Mouse (Mus musculus) urinary bladder, postnatal 36 days (tissue): Measurements from ENCODE around the gene Ubash3b.

Source experiments
- DNase-seq, 2 experiments: peaks; one replicate each; pipeline ENCODE4 v3.0.0; 2022; ENCODE audit warnings: low spot score in 2 of 2, mixed read lengths in 1 of 2

The Ubash3b gene

DNA sequence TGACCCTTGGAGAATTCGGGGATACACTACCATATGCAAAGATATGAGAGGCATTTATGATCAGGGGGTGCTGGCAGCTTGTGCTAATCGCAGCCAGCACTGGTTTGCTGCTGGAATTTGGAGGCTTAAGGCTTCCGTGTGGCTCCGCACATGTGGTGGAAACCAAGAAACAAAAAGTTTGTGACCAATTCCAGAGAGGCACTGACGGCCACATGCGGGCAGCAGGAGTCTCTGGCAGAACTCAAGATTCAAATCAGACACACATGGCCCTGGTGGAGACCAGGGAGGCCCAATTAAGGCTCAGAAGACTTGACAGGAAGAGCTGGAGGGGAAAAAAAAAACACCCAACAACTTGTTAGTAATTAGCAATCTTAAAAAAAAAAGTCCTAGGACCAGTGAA lies 63.4 kb downstream of the Ubash3b start:
- DNase-seq: no peak

DNA sequence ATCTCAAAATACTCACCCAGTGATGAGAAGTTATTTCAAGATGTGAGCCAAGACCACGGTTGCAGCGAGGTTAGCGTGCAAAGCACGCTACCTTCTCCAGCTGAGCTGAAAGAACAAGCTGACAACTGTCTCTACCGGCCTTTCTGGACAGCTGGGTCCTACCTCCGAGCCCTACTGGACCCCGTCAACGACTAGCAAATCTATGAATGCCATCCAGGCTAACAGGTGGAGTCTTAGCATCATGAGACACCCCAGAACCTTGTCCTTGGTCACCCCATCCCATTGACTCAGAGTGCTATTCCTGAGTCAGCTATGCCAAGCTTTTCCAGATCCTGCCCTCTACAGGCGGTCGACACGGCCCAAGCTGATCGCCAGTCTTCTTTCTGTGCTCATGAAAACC lies 69.5 kb downstream of the Ubash3b start:
- DNase-seq: no peak

DNA sequence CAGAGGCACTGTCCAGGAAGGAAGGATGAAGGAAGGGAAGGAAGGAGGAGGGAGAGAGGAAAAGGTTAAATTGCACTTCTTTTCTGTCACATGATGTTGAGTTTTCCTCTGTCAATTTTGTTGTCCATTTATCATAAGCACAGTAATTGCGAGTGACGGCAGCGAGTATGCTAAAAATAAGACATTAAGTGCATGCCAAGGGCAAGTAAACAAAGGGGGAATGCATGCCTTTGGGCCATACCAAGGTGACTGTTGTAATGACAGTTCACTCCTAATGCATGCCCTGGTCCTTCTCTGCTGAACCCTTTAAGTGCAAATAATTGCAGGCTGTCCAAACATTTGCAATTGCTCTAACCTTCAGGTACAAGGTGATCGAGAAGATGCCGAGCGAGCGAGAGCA lies 70.3 kb downstream of the Ubash3b start:
- DNase-seq: no peak

DNA sequence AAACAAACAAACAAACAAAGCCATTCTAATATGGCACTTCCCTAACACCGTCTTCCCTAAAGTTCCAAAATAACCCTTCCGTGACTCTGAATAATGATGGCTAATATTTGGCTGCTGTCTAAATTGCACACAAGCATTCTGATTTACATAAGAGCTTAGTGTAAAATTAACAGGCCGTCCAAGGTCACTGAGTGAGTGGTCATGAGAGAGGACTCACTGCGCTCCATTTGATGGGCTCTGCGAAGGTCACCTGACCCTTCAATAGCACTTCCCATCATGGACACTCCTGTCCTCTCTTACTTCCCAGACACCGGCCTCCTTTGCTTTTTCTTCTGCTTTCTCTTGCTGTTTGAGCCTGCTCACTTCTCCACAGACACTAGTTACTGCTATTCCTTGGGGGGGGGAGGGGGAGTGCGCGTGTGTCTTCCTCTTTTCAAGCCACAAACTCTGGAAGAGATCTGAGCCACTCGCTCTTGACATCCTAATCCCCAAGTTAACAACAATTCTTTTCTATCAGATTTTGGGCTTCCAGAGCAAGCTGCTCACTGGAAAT lies 73.6 kb downstream of the Ubash3b start:
- no peak for DNase-seq

DNA sequence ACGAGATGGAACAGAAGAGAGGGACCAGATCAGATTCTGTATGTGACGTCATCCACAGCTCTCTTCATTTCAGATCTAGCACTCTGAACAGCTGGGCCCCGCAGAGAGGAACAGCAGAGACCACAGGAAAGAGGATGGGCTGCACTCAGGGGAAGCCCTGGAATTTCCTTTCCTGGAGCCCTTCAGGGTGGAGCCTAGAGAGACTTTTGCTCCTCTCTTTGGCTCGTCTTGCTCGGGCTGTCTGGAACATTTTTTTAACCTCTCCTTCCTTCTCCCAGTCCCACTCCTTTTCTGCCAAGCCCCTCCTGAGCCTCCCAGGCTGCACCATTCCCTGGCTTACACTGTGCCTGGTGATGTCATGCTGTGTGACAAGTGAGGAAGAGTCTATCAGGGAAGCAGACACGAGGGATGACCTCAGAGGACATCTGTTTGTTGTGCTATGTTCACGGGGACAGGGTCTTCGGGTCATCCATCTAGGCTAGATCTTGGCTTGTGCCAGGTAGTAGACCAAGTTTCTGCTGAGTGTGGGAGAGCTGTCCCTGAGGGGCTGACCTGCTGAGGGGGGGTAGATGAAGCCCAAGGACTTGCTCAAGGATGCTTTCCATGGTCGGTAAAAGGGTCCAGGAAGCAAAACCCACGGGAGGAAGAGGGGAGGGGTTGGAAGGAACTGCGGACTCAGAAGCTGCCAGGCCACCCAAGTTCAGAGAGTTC lies 77.2 kb downstream of the Ubash3b start:
- DNase-seq: no peak

DNA sequence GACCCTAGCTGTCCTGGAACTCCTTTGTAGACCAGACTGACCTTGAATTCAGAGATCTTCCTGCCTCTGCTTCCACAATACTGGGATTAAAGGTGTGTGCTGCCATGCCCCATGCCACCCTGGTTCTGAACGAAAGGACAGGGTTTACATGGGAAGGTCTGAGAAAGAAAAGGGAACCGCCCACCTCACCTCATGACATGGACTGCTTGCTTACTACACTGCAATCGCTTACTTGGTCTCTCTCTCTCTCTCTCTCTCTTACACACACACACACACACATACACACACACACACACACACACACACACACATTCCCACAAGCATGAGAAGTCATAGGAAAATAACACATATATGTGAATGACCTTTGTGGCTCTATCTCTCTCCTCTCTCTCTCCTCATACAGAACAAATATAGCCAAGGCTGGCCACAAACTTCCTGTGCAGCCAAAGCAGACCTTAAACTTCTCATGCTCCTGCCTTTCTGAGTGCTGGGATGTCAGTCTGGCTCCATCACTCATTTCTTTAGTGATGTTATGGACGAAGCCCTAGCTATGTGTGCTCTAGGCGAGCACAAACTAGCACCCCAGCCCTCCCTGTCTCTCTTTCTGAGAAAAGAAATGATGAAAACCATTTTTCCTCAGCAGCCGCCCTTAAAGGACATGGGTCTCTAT lies 78.0 kb downstream of the Ubash3b start:
- DNase-seq: no peak

DNA sequence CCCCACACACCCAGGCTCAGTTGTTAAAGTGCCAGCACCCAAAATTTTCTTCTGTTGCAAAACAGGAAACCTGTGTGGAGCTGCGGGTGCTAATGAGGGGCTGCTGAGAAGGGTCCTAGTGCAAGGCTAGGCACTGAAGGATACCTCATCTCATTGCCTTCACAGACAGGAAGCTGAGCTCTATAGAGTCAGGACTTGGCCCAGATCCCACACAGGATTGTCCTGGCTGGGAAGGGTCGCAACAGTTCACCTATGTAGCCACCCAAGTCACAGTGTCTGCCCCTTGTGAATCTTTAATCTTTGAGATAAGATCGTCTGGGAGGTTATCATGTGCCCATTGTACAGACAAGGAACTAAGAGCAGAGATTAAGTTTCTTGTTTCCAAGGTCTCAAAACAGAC lies 78.6 kb downstream of the Ubash3b start:
- DNase-seq: no peak

DNA sequence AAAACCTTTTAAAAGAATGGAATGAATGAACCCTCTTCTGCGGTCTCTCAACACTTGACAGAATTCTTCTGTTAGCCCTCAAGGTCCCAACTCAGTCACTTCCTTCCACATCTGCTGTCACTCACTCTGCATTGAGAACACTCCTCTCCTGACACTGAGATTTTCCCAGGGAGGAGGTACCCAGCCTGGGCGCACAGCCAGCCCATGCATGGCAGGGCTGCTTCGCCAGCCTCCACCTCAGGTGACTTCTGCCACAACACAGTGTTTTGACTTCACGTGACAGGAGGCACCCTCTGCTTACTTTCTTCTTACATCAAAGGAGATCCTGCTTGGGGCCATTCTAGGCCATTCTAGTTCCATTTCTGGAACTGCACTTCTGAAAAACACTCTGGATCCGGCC lies 80.6 kb downstream of the Ubash3b start:
- no peak for DNase-seq

DNA sequence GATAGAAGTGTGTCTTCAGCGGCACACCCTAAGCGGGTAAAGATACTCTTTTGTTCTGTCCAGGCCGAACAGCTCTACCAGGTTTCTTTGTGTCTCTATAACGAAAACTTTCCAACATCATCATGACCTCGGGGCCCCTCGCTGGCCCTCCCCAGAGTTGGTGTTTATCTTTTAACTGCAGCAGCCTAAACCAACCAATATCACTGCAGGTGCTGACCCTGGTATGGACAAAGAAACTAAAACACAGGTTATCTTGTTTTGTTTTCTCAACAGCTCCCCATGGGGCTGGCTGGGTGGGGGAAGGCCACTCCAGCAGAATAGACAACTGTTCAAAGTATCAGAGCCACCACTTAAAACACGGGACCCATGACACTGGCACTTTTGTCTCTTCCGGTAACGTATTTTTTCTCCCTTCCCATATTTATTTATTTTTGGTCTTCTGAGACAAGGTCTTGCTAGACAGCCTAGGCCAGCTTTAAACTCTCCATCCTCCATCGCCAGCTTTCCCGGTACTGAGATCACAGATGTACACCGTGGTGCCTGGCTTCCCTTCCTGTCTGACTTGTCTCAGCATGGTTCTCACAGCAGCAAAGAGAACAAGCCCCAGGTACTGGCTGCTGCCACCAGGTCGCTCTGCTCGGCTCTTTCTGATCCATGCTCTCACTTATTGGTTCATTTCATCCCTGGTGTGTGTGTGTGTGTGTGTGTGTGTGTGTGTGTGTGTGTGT lies 81.9 kb downstream of the Ubash3b start:
- no peak for DNase-seq

DNA sequence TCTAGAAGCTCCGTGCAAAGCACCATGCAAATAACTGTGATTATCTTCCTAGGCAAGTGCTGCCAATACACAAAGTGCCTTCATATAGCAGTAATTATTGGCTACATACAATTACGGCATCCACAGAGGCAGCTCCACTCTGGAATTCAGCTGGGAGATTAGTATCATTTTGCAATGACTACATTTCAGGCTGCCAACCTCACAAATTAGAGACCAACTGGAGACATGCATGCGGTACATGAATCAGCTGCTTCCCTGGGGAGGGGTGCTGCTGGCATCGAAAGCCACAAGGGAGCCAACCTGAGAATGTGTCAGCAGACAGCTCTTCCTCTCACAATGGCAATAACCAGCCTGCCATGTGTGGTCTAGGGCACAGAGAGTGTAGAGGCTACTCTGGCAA lies 83.3 kb downstream of the Ubash3b start:
- no peak for DNase-seq

DNA sequence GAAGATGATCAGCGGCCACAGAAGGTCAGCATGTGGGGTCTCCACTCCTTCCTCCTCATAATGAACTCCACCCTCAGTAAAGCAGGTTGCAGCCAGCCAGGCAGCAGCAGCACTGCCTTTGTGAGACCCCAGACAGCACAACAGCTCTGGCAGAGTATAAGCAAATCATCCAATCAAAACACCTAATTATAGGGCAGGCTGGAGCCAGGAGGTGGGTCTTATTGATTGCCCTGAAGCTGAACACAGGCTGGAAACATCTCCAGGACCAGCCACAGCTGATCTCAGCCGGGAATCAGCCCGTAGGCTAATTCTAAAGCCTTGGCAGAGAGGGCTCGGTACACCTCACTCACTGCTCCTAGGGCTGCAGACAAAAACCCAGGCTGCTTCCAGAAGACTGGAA lies 85.3 kb downstream of the Ubash3b start:
- no peak for DNase-seq

DNA sequence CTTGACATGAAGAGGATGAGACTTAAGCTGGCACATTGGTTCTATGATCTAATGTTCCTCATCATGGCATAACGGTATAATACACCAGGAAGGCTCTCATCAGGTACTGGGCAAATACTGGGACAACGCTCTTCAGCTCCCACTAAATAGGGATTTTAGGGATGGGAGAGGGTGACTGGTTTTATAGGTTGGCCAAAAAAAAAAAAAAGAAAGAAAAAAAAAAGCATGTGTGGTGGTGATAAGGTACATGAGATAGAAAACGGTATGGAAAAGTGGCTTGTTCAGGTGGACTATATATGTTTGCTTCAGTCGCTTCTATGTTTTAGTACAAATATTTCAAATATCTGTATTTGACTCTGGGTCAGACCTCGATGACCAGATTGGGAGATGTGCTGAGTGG lies 86.0 kb downstream of the Ubash3b start:
- DNase-seq: no peak

DNA sequence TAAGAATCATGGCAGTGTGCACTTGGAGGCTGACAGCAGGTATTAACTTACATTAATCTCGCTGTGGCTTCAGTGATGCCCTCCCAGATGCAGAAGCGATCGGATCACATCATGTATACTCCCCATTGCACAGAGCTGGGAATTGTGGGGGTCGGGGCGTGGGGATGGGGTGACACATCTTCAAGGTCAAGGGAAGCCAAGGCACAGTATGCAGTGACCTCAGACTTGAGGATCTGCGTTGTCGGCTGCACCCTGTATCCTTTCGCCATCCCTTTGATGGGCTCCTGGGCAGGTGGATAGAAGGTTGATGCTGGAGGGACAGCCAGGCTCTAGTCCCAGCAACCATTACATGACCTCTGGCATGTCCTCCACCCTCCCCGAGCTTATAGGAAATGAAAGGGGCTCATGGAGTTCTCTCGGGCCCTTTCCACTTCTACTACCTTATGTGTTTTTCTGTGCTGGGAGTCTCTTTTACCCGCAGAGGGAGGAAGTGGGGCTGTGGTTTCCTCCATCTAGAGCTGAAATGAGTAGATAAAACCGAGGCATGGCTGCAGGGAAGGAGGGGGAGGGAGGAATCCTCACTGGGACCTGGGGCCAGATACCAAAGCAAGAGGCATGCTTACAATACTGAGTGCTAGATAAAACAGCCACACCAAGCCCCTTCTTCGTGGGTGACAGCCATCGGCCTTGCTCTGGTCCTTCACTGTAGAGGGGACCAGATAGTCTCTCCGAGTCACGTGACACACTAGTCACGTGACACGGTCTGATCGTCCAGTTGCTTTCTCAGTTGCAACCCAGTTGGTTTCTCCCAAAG lies 88.1 kb downstream of the Ubash3b start:
- no peak for DNase-seq

DNA sequence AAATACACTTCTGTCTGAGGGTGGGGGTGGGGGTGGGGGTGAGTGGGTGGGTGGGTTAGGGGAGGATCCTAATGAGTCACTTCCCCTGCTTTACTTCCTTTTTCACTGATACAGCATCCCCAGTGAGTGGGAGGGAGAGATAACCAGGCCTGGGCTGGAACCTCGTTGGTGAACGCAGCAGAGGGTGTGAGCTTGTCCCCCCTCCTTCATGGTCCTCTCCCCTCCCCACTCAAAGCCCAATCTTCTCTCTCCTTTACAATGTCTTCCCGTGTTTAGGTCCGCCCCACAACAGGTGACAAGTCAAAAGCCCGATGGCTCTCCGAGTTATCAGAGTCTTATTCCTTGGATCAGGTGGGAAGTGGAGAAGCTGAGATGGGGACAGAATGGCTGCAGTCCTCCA lies 88.7 kb downstream of the Ubash3b start:
- DNase-seq: no peak

DNA sequence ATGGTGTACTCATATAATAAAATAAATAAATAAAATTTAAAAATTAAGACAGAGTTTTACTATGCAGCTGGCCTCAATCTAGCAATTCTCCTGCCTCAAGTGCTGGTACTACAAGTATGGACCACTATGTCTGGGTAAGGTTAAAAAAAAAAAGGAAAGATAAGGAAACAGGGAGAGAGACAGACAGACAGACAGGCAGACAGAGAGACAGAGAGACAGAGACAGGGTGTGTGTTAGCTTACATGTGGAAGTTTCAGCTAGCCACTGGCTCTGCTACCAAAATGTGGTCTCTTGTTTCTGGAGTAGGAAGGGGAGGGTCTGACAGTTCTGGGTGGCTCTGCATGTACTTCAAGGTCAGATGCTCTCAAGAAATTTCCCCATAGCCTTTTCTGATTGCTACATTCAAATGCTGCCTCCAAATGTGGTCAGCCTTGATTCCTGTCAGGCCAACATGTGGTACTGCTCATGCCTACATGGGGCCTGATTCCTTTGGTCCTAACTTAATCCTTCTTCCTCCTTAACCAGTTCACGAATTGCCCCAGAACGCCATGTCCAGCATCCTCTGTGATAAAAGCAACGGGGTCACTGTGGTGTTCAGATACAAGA lies 89.5 kb downstream of the Ubash3b start:
- no peak for DNase-seq

DNA sequence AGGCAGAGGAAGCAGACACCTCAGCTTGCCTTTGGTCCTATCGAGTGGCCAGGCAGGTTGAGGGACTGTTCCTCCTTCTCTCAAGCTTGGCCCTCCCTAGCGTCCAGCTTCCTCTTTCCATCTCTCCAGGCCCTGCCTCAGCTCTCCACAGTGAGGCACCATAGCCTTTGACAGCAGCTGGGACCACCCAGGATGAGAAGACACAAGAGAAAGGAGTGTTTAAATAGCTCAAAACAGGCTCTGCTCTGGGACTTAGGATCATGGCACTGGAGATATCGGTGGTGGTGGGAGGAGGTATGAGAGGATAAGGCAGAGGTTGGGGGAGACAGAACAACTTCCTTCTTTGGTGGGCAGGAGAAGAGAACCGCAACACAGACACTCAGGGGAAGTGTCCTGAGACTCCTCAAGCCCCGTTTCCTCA lies 90.7 kb downstream of the Ubash3b start:
- DNase-seq: no peak

DNA sequence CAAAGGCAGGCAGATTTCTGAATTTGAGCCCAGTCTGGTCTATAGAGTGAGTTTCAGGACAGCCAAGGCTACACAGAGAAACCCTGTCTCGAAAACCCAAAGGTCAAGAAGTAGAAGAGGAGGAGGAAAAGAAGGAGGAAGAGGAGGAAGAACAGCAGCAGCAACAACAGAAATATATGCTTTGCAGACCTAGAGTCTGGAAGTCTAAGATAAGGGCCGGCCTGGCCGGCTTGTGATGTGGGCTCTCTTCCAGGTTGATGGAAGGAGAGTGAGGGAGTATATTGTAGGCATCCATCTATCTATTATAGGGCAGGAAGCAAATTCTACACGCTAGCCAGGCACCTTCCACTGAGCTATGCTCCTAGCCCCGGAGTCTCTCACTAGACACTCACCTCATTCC lies 92.0 kb downstream of the Ubash3b start:
- no peak for DNase-seq

DNA sequence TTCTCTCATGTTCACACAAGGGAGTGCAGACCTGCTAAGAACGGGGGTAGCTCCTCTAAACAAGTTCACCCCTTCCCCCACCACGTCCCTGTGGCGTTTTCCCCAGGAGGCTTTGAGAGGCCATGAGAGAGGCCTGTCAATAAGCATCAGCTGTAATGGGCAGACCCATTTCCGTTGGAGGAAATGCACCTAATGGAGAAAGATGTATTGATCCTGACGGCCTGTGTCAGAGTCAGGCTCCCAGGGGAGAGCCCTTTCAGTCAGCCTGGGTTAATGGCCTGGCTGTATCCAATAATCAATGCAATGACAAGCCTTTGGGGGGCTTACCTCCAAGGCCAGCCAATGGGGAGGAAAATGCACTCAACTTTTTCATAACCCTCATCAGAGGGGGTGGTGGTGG lies 100.1 kb downstream of the Ubash3b start:
- no peak for DNase-seq

DNA sequence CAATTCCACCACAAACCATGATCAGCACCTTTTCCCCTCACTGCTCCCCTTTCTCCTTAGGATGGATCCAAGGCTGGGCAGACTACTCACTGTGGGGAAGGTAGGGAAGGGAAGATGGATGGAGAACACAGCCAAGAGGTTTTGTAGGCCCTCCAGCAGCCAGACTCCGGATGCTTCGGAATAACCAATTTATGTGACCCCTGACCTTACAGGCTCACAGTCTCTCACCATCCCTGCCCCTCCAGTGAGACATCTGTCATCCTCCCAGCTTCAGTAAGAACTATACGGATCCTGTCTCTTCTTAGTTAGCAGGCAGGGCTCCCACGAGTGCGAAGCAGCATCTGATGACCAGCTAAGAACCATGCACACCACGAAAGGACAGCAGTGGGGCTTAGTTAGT lies 100.9 kb downstream of the Ubash3b start:
- DNase-seq: no peak

DNA sequence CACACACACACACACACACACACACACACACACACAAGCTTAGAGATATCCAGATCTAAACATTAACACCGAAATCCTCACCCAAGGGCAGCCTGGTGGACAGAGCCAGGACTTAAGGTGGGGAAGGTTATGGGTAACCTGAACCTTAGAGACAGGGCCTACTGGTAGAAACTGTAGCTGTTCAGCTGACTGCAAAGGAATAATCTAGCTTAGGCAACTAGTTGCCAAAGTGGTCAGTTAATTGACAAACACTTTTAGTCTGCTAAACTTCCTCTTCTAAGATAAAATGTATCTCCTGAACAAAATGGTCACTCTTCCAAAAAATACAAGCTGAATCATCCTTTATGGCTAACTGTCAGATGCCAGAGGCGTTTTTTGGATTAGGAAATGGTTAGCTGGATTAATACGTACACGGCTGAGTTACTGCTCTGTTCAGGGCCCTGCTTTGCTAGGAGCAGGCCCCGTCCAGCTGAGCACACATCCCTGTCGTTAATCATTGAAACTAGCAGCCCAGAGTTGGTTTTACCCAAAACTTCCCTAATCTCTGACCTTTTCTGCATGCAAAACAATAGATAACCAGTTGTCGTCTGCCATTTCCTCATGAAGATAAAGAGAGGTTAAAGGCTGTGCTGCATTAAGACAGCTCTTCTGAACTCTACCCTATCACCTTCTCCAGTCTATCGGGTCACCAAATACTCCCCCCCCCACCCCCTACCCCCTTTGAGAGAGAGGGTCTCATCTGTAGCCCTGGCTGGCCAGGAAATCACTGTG lies 102.5 kb downstream of the Ubash3b start:
- DNase-seq: no peak

DNA sequence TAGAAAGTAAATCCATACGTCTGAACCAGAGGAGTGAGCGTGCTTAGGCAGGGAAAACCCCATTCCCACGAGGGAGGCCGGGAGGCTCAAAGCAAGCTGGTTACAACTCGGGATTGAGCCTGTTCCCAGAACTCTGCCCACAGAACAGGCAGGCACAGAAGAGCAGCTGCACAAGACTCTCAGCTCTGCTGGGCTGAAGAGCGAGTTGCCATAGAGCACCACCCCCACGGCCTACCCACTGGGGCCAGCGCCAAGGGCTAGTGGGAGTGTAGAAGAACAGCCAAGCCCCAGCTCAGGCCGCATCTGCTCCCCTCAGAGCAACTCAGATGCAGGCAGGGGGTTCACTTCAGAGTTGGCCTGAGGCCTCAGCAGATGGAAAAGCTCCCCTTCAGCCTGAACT lies 107.3 kb downstream of the Ubash3b start:
- DNase-seq: no peak
